Mouse (Mus musculus) midbrain, embryonic 13.5 days (tissue): ENCODE results near the gene Dlgap5. TPM values are rescaled to one million over a fixed set of nuclear protein-coding genes. Genes with fewer than 3 reads are reported as not detected.

Experiments
- ATAC-seq: fragments of 200-750 bp; cut with Nextera tagmentation; 2 replicates; pipeline ENCODE4 v1.8.0; 2017; ENCODE audit warnings: mild to moderate bottlenecking, moderate TSS enrichment, moderate library complexity
- H3K27ac ChIP-seq: fragments of 300-500 bp; sonication (generic); 2 replicates; pipeline ENCODE4 v1.5.1; 2015; ENCODE audit warnings: inconsistent platforms, mild to moderate bottlenecking, moderate library complexity
- H3K27me3 ChIP-seq: fragments of 300-500 bp; sonication (generic); 2 replicates; pipeline ENCODE4 v1.6.1; 2015; ENCODE audit warnings: mild to moderate bottlenecking, inconsistent platforms
- H3K36me3 ChIP-seq: fragments of 300-500 bp; sonication (generic); 2 replicates; pipeline ENCODE4 v1.6.1; 2015; ENCODE audit warnings: mild to moderate bottlenecking, inconsistent platforms
- H3K4me1 ChIP-seq: fragments of 300-500 bp; sonication (generic); replicated peaks from 2 replicates; pipeline ENCODE4 v1.6.1; 2015; ENCODE audit warnings: inconsistent platforms
- H3K4me2 ChIP-seq: fragments of 300-500 bp; sonication (generic); replicated peaks from 2 replicates; pipeline ENCODE4 v1.6.1; 2015; ENCODE audit warnings: moderate library complexity, mild to moderate bottlenecking, inconsistent platforms
- H3K4me3 ChIP-seq: fragments of 300-500 bp; sonication (generic); replicated peaks from 2 replicates; pipeline ENCODE4 v1.5.1; 2015; ENCODE audit warnings: mild to moderate bottlenecking, inconsistent platforms
- H3K9ac ChIP-seq: fragments of 300-500 bp; sonication (generic); replicated peaks from 2 replicates; pipeline ENCODE4 v1.6.1; 2015; ENCODE audit warnings: mild to moderate bottlenecking, inconsistent platforms
- H3K9me3 ChIP-seq: fragments of 300-500 bp; sonication (generic); 2 replicates; pipeline ENCODE4 v1.6.1; 2016; ENCODE audit warnings: mild to moderate bottlenecking, inconsistent platforms
- WGBS: fragments of 180-500 bp; shearing (Covaris S2); methylation state at CpG from one replicate; pipeline ENCODE4 v1.1.7; 2015; 5-methylcytosine and 5-hydroxymethylcytosine counted together
- polyA plus RNA-seq: library from polyadenylated mRNA; unstranded; fragments of >200 nt; fragmentation: Nextera tagmentation; extraction: Ambion mirVana; gene quantifications from 2 replicates; pipeline ENCODE4 v1.2.1, GENCODE M21; 2015

The Dlgap5 gene
- polyA plus RNA-seq, 1 experiment from 2014 or later = 20.1 TPM

GRCm38 (mm10) chr14:47340231-47340925 is 77.8 kb downstream of the Dlgap5 start:
- no peak for ATAC-seq
- Histone ChIP-seq H3K9ac (no peak overlapping the region), H3K4me1 (no peaks in the 10 kb centered on the region), H3K4me2 (no peak overlapping the region), H3K36me3 (no peaks in the 10 kb centered on the region), H3K27ac (no peak overlapping the region), H3K9me3 (no peaks in the 10 kb centered on the region), H3K4me3 (no peak overlapping the region), H3K27me3 (no peaks in the 10 kb centered on the region)
- whole genome bisulfite sequencing = 89% methylated on average over 10 of the region's 10 CpGs

Other genes starting within 250 kb of the Dlgap5 start
- gene Gch1, start 229.0 kb downstream of the Dlgap5 start, polyA plus RNA-seq = 3.5 and 7.2 TPM in 2 replicates
- gene Wdhd1, start 141.6 kb downstream of the Dlgap5 start, polyA plus RNA-seq = 23.5 and 25.3 TPM in 2 replicates
- gene Socs4, start 141.5 kb downstream of the Dlgap5 start, polyA plus RNA-seq = 3.7 and 3.9 TPM in 2 replicates
- 60.8 and 63.8 TPM in 2 replicates for gene Mapk1ip1l, start 120.1 kb downstream of the Dlgap5 start, polyA plus RNA-seq
- 0.54 and 1.2 TPM in 2 replicates for gene Lgals3, start 50.7 kb downstream of the Dlgap5 start, polyA plus RNA-seq
- 24.9 and 26.6 TPM in 2 replicates for gene Fbxo34, start 32.0 kb upstream of the Dlgap5 start, polyA plus RNA-seq
- gene Atg14, start 152.2 kb upstream of the Dlgap5 start, polyA plus RNA-seq = 21.2 and 21.9 TPM in 2 replicates
- 68.6 and 78.7 TPM in 2 replicates for gene Ktn1, start 230.0 kb upstream of the Dlgap5 start, polyA plus RNA-seq